Mouse (Mus musculus): ENCODE measurements at regions not wholly inside any gene's neighbourhood (a gene's known extent, or its start where the extent isn't known, plus 50 kb on each side); places are given as distances from the start of the nearest gene placed in this dataset.

GRCm38 (mm10) chr16:60685153-60685552, 79.8 kb upstream of the Epha6 start:
- 67% methylated on average over 5 of the region's 5 CpGs for WGBS
- no peaks in the 10 kb centered on the region for H3K4me1 ChIP-seq
- no peak overlapping the region for H3K27ac ChIP-seq
- H3K4me3 ChIP-seq: no peak overlapping the region
- ATAC-seq (ENCODE audit: low FRiP score): no peak
- no peak overlapping the region for H3K4me2 ChIP-seq (replicated peaks)
- no peak overlapping the region for H3K9ac ChIP-seq
- no peaks in the 10 kb centered on the region for H3K9me3 ChIP-seq (replicated peaks)
- H3K36me3 ChIP-seq: no peaks in the 10 kb centered on the region
- no peaks in the 10 kb centered on the region for H3K27me3 ChIP-seq

GRCm38 (mm10) chr16:60668771-60669170, 63.4 kb upstream of the Epha6 start:
- Histone ChIP-seq H3K27ac (no peak overlapping the region), H3K9me3 (replicated peaks) (no peaks in the 10 kb centered on the region), H3K4me2 (replicated peaks) (no peak overlapping the region), H3K9ac (no peak overlapping the region), H3K4me1 (no peaks in the 10 kb centered on the region), H3K36me3 (no peaks in the 10 kb centered on the region), H3K27me3 (no peaks in the 10 kb centered on the region), H3K4me3 (no peak overlapping the region)
- ATAC-seq (ENCODE audit: low FRiP score): peak; percentile 63
- 25% methylated on average over 1 of the region's 1 CpGs for WGBS

All from hindbrain, embryonic 12.5 days (tissue).